Mouse (Mus musculus): ENCODE measurements around the gene 9530002B09Rik.

9530002B09Rik gene

DNA sequence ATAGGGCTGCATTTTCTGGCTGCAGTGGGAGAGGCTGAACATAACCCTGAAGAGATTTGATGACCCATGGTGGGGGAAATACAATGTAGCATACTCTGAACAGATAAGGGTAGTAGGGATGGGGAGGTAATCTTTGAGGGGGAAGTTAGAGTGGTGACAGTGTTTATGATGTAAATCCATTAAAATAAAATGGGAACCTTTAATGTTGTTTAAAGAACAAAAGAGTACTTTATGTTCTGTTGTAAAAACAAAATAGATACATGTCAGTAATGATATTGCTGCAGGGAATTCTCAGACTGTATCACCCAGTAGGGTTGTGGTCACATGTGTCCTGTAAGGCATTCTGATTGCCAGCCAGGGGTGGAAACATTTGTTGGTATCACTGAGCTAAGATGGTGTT is at the start of gene 9530002B09Rik:
TSS of gene 9530002B09Rik (plus strand) at position 301 of the 400 bp plus-strand sequence.
- DNase-seq (ENCODE audit: low spot score in 2 of 2) = no peak

Data from urinary bladder, postnatal 4 days (tissue).